Mouse (Mus musculus) ovary, adult 10 weeks (tissue): ENCODE results near the gene Gm21833. TPM values are rescaled to one million over a fixed set of nuclear protein-coding genes. Genes with fewer than 3 reads are reported as not detected.

ENCODE experiments used
- polyA plus RNA-seq: library from polyadenylated mRNA; stranded (reverse); fragments of 350-450 nt; fragmentation: Illumina TruSeq; extraction: RNeasy Lipid Tissue Mini Kit (QIAGEN cat#74804); gene quantifications from one replicate; pipeline ENCODE4 v1.2.3, GENCODE M21; 2014

The Gm21833 gene
- not detected for polyA plus RNA-seq

DNA sequence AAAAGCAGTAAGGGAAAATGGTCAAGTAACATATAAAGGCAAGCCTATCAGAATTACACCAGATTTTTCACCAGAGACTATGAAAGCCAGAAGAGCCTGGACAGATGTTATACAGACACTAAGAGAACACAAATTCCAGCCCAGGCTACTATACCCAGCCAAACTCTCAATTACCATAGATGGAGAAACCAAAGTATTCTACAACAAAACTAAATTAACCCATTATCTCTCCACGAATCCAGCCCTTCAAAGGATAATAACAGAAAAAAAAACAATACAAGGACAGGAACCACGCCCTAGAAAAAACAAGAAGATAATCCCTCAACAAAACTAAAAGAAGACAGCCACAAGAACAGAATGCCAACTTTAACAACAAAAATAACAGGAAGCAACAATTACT, at the start of gene Gm21833:
Gene Gm21833 (plus strand): TSS at position 301 of the 400 bp plus-strand sequence.

